Mouse (Mus musculus): ENCODE measurements around the gene Srd5a2. TPM values are rescaled to one million over a fixed set of nuclear protein-coding genes. Genes with fewer than 3 reads are reported as not detected.
A peak's percentile ranks its signal among the peaks of the same experiment; 100 is the strongest.
"Not testable (repeated sequence)": the region's sequence is repeated elsewhere in the genome, so short reads cannot be mapped to it uniquely, and the experiment has no call there.

The Srd5a2 gene
- polyA plus RNA-seq, 1 experiment from 2014 or later: not detected

DNA sequence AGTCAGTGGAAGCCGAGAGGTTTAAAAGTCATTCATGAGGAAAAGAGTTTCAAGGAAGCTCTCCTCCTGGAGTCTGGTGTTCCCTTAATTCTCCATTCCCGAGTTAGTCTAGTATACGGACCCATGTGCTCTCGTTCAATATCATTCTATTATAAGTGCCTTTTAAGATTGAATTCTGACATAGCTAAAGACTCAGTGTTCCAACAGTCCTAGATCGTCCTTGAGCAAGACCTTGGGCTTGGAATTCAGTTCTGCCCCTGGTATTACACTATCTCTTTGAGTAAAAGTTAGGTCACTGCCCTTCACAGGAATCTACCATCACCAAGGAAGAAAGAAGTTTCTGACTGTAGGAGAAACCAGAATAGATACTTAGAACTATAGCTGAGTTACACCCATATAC lies 15.0 kb upstream of the Srd5a2 start:
- H3K27me3 ChIP-seq (ENCODE audit: control insufficient read depth, insufficient read depth, low read length); H3K9ac ChIP-seq (replicated peaks; ENCODE audit: low read length); H3K9me3 ChIP-seq (replicated peaks; ENCODE audit: control insufficient read depth, low read length); H3K4me1 ChIP-seq (ENCODE audit: control insufficient read depth, insufficient read depth, low read length); H3K4me2 ChIP-seq (ENCODE audit: low read depth, low read length); ATAC-seq (replicated peaks; ENCODE audit: insufficient number of reproducible peaks, low FRiP score, low TSS enrichment, low read depth); H3K36me3 ChIP-seq (replicated peaks; ENCODE audit: control insufficient read depth, insufficient read depth, low read depth, low read length); H3K27ac ChIP-seq (replicated peaks; ENCODE audit: low read depth, low read length); H3K4me3 ChIP-seq (ENCODE audit: low read depth, low read length); DNase-seq (ENCODE audit: low spot score): not testable (repeated sequence)
- WGBS: 91% methylated on average over 5 of the region's 5 CpGs

GRCm38 (mm10) chr17:74048229-74048816 lies 607 bp upstream of the Srd5a2 start:
- WGBS: 4% methylated on average over 19 of the region's 19 CpGs

DNA sequence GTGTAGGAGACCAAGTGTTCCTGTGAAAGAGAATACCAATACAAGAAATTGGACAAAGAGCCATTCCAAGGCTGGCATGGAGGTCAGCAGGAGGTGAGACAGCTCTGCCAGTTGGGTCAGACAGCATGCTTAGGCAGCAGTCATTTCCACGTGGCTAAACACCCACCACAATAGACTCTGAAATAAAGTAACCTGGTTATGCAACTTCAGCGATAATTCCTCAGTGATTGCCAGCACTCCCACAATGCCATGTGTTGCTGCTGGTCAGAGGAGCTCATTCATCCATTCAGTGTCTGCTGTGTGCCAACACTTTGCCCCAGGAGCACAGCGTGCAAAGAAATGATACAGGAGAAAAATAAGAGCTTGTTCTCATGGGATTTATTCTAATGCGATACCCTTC lies 4.0 kb downstream of the Srd5a2 start:
- no peaks in the 10 kb centered on the region for H3K9me3 ChIP-seq (replicated peaks; ENCODE audit: control insufficient read depth, low read length)
- no peak overlapping the region for H3K9ac ChIP-seq (replicated peaks; ENCODE audit: low read length)
- no peak overlapping the region for H3K27ac ChIP-seq (replicated peaks; ENCODE audit: low read depth, low read length)
- no peaks in the 10 kb centered on the region for H3K36me3 ChIP-seq (replicated peaks; ENCODE audit: control insufficient read depth, insufficient read depth, low read depth, low read length)
- H3K27me3 ChIP-seq (ENCODE audit: control insufficient read depth, insufficient read depth, low read length): peaks cover 25% of the 10 kb centered on the region
- H3K4me1 ChIP-seq (ENCODE audit: control insufficient read depth, insufficient read depth, low read length): 0 out of 2 replicates have a peak, but pooled peaks cover 2% of the 10 kb centered on the region
- H3K4me2 ChIP-seq (ENCODE audit: low read depth, low read length): no peak overlapping the region
- DNase-seq (ENCODE audit: low spot score) (no peak), ATAC-seq (replicated peaks; ENCODE audit: insufficient number of reproducible peaks, low FRiP score, low TSS enrichment, low read depth) (no peak)
- no peak overlapping the region for H3K4me3 ChIP-seq (ENCODE audit: low read depth, low read length)
- 75% methylated on average over 4 of the region's 4 CpGs for WGBS

More at GRCm38 (mm10) chr17:74048229-74048816, 607 bp upstream of the Srd5a2 start:
- no peak for DNase-seq (ENCODE audit: low spot score)
- Histone ChIP-seq H3K9ac (replicated peaks; ENCODE audit: low read length) (no peak overlapping the region), H3K27ac (replicated peaks; ENCODE audit: low read depth, low read length) (no peak overlapping the region), H3K36me3 (replicated peaks; ENCODE audit: control insufficient read depth, insufficient read depth, low read depth, low read length) (no peaks in the 10 kb centered on the region), H3K9me3 (replicated peaks; ENCODE audit: control insufficient read depth, low read length) (no peaks in the 10 kb centered on the region), H3K4me3 (ENCODE audit: low read depth, low read length) (no peak overlapping the region; the same call in 1 of the 2 replicates), H3K27me3 (ENCODE audit: control insufficient read depth, insufficient read depth, low read length) (peaks cover 27% of the 10 kb centered on the region), H3K4me2 (ENCODE audit: low read depth, low read length) (no peak overlapping the region), H3K4me1 (ENCODE audit: control insufficient read depth, insufficient read depth, low read length) (0 out of 2 replicates have a peak, but pooled peaks cover 2% of the 10 kb centered on the region)
- ATAC-seq (replicated peaks; ENCODE audit: insufficient number of reproducible peaks, low FRiP score, low TSS enrichment, low read depth): no peak

DNA sequence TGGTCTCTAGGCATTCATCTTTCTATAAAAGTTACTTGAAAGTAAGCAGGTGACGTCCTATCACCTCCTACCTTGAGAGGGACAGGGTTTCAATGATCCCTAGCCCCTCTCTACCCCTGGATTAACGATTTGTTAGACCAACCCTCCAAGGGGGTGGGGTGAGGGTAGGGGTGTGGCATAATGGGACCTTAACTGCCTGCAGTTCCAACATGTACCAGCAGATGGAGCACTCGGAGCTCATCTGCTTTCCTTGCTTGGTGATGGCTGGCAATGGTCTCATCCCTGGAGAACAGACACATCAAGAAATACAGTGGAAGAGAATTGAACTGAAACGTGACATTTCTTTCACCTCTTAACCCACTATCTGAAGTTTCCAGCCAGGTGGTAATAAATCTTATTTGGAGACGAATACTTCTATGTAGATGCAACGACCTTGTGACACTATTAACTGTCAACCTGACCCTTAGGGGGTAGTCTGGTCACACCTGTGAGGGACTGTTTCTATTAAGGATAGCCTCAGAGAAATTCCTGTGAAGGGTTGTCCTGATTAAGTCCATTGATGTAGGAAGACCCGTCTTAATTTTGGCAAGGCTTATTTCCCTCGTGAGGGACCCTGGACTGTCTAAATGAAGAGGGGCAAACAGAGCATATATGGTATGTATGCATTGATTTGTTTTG lies 27.1 kb downstream of the Srd5a2 start:
- Histone ChIP-seq H3K27me3 (ENCODE audit: control insufficient read depth, insufficient read depth, low read length) (no peaks in the 10 kb centered on the region), H3K9me3 (replicated peaks; ENCODE audit: control insufficient read depth, low read length) (no peaks in the 10 kb centered on the region), H3K36me3 (replicated peaks; ENCODE audit: control insufficient read depth, insufficient read depth, low read depth, low read length) (no peaks in the 10 kb centered on the region), H3K27ac (replicated peaks; ENCODE audit: low read depth, low read length) (no peak overlapping the region), H3K4me2 (ENCODE audit: low read depth, low read length) (no peak overlapping the region; the same call in 1 of the 2 replicates), H3K4me1 (ENCODE audit: control insufficient read depth, insufficient read depth, low read length) (no peaks in the 10 kb centered on the region), H3K9ac (replicated peaks; ENCODE audit: low read length) (no peak overlapping the region), H3K4me3 (ENCODE audit: low read depth, low read length) (no peak overlapping the region)
- DNase-seq (ENCODE audit: low spot score) (peak; percentile 89), ATAC-seq (replicated peaks; ENCODE audit: insufficient number of reproducible peaks, low FRiP score, low TSS enrichment, low read depth) (peak; percentile 75)
- WGBS: 37% methylated on average over 8 of the region's 8 CpGs

- no peak for DNase-seq (ENCODE audit: low spot score)
- no peaks in the 10 kb centered on the region for H3K36me3 ChIP-seq (replicated peaks; ENCODE audit: control insufficient read depth, insufficient read depth, low read depth, low read length)
- 80% methylated on average over 4 of the region's 4 CpGs for WGBS
- H3K4me3 ChIP-seq (ENCODE audit: low read depth, low read length): no peak overlapping the region
- no peak overlapping the region for H3K4me2 ChIP-seq (ENCODE audit: low read depth, low read length)
- H3K27ac ChIP-seq (replicated peaks; ENCODE audit: low read depth, low read length): no peak overlapping the region
- H3K4me1 ChIP-seq (ENCODE audit: control insufficient read depth, insufficient read depth, low read length): no peaks in the 10 kb centered on the region
- no peaks in the 10 kb centered on the region for H3K9me3 ChIP-seq (replicated peaks; ENCODE audit: control insufficient read depth, low read length)
- no peak overlapping the region for H3K9ac ChIP-seq (replicated peaks; ENCODE audit: low read length)
- no peak for ATAC-seq (replicated peaks; ENCODE audit: insufficient number of reproducible peaks, low FRiP score, low TSS enrichment, low read depth)
- H3K27me3 ChIP-seq (ENCODE audit: control insufficient read depth, insufficient read depth, low read length): no peaks in the 10 kb centered on the region
Measured at GRCm38 (mm10) chr17:74018281-74018680, 29.4 kb downstream of the Srd5a2 start.

- Histone ChIP-seq H3K4me3 (ENCODE audit: low read depth, low read length) (no peak overlapping the region), H3K4me1 (ENCODE audit: control insufficient read depth, insufficient read depth, low read length) (no peaks in the 10 kb centered on the region), H3K36me3 (replicated peaks; ENCODE audit: control insufficient read depth, insufficient read depth, low read depth, low read length) (no peaks in the 10 kb centered on the region), H3K9ac (replicated peaks; ENCODE audit: low read length) (no peak overlapping the region), H3K9me3 (replicated peaks; ENCODE audit: control insufficient read depth, low read length) (no peaks in the 10 kb centered on the region), H3K4me2 (ENCODE audit: low read depth, low read length) (no peak overlapping the region), H3K27ac (replicated peaks; ENCODE audit: low read depth, low read length) (no peak overlapping the region), H3K27me3 (ENCODE audit: control insufficient read depth, insufficient read depth, low read length) (no peaks in the 10 kb centered on the region)
- DNase-seq (ENCODE audit: low spot score): no peak
- WGBS: 86% methylated on average over 1 of the region's 1 CpGs
- ATAC-seq (replicated peaks; ENCODE audit: insufficient number of reproducible peaks, low FRiP score, low TSS enrichment, low read depth): no peak
Measured at GRCm38 (mm10) chr17:74017649-74018048, 30.1 kb downstream of the Srd5a2 start.

- no peaks in the 10 kb centered on the region for H3K27me3 ChIP-seq (ENCODE audit: control insufficient read depth, insufficient read depth, low read length)
- H3K4me3 ChIP-seq (ENCODE audit: low read depth, low read length): no peak overlapping the region
- DNase-seq (ENCODE audit: low spot score) (no peak), ATAC-seq (replicated peaks; ENCODE audit: insufficient number of reproducible peaks, low FRiP score, low TSS enrichment, low read depth) (no peak)
- 82% methylated on average over 6 of the region's 6 CpGs for WGBS
- no peaks in the 10 kb centered on the region for H3K36me3 ChIP-seq (replicated peaks; ENCODE audit: control insufficient read depth, insufficient read depth, low read depth, low read length)
- no peak overlapping the region for H3K27ac ChIP-seq (replicated peaks; ENCODE audit: low read depth, low read length)
- H3K4me1 ChIP-seq (ENCODE audit: control insufficient read depth, insufficient read depth, low read length): no peaks in the 10 kb centered on the region
- H3K4me2 ChIP-seq (ENCODE audit: low read depth, low read length): no peak overlapping the region
- H3K9ac ChIP-seq (replicated peaks; ENCODE audit: low read length): no peak overlapping the region
- H3K9me3 ChIP-seq (replicated peaks; ENCODE audit: control insufficient read depth, low read length): no peaks in the 10 kb centered on the region
Measured at GRCm38 (mm10) chr17:74015128-74015527, 32.6 kb downstream of the Srd5a2 start.

GRCm38 (mm10) chr17:74008680-74009079 lies 39.0 kb downstream of the Srd5a2 start:
- DNase-seq (ENCODE audit: low spot score) (no peak), ATAC-seq (replicated peaks; ENCODE audit: insufficient number of reproducible peaks, low FRiP score, low TSS enrichment, low read depth) (no peak)
- Histone ChIP-seq H3K36me3 (replicated peaks; ENCODE audit: control insufficient read depth, insufficient read depth, low read depth, low read length) (no peaks in the 10 kb centered on the region), H3K4me3 (ENCODE audit: low read depth, low read length) (no peak overlapping the region), H3K4me2 (ENCODE audit: low read depth, low read length) (no peak overlapping the region), H3K27ac (replicated peaks; ENCODE audit: low read depth, low read length) (no peak overlapping the region), H3K4me1 (ENCODE audit: control insufficient read depth, insufficient read depth, low read length) (no peaks in the 10 kb centered on the region), H3K9ac (replicated peaks; ENCODE audit: low read length) (no peak overlapping the region), H3K27me3 (ENCODE audit: control insufficient read depth, insufficient read depth, low read length) (no peaks in the 10 kb centered on the region), H3K9me3 (replicated peaks; ENCODE audit: control insufficient read depth, low read length) (no peaks in the 10 kb centered on the region)
- WGBS: 44% methylated on average over 4 of the region's 4 CpGs

All from embryonic facial prominence, embryonic 11.5 days (tissue).